Mouse (Mus musculus) forebrain, embryonic 10.5 days (tissue): ENCODE measurements at regions not wholly inside any gene's neighbourhood (a gene's known extent, or its start where the extent isn't known, plus 50 kb on each side); places are given as distances from the start of the nearest gene placed in this dataset.

Experiments used
- DNase-seq: peaks from one replicate; pipeline ENCODE4 v3.0.0-alpha.2; 2017; ENCODE audit warnings: low spot score; ENCODE audit errors: extremely low spot score
- H3K27ac ChIP-seq: fragments of 300-500 bp; sonication (generic); 2 replicates; pipeline ENCODE4 v1.5.1; 2016; ENCODE audit warnings: mild to moderate bottlenecking
- H3K27me3 ChIP-seq: fragments of 300-500 bp; sonication (generic); 2 replicates; pipeline ENCODE4 v1.6.1; 2016; ENCODE audit warnings: mild to moderate bottlenecking; ENCODE audit not compliant: poor library complexity, severe bottlenecking
- H3K36me3 ChIP-seq: fragments of 300-500 bp; sonication (generic); replicated peaks from 2 replicates; pipeline ENCODE4 v1.6.1; 2016; ENCODE audit warnings: mild to moderate bottlenecking, moderate library complexity
- H3K4me1 ChIP-seq: fragments of 300-500 bp; sonication (generic); 2 replicates; pipeline ENCODE4 v1.6.1; 2016
- H3K4me3 ChIP-seq: fragments of 300-500 bp; sonication (generic); 2 replicates; pipeline ENCODE4 v1.5.1; 2016; ENCODE audit warnings: mild to moderate bottlenecking, moderate library complexity
- H3K9me3 ChIP-seq: fragments of 300-500 bp; sonication (generic); 2 replicates; pipeline ENCODE4 v1.6.1; 2016; ENCODE audit warnings: mild to moderate bottlenecking, moderate library complexity
- WGBS: fragments of 180-500 bp; shearing (Covaris S2); methylation state at CpG from one replicate; pipeline ENCODE4 v1.1.7; 2016; 5-methylcytosine and 5-hydroxymethylcytosine counted together

DNA sequence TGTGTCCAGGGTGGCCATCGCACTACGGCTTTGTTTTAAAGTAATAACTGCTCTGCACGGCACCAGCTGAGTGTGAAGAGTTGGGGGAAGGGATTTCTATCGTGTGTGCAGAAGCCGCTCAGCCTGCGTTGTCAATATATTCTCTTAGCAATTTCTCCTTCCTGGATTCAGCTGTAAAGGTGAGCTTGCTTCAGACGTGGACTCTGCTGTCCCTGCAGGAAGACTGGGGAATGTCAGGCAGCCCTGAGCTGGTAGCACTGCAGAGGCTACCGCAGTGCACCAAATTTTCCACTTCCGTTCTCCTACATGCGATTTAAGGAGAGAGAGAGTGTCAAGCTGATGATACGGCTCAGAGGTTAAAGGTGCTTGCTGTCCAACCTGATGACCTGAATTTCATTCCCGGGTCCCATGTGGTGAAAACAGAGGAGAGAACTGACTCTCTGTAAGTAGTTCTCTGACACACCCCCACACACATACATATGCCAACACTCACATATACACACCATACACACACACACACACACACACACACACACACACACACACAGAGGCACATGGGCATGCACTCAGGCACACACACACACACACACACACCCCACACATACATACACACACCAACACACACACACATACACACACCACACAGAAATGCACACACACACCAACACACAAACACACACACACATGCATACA is 59.9 kb upstream of the Prelid3b start:
- Histone ChIP-seq H3K4me1 (no peaks in the 10 kb centered on the region), H3K36me3 (no peaks in the 10 kb centered on the region), H3K4me3 (no peak overlapping the region), H3K9me3 (no peaks in the 10 kb centered on the region), H3K27ac (no peak overlapping the region), H3K27me3 (no peaks in the 10 kb centered on the region)
- WGBS, result 72% methylated on average over 12 of the region's 12 CpGs
- no peak for DNase-seq

DNA sequence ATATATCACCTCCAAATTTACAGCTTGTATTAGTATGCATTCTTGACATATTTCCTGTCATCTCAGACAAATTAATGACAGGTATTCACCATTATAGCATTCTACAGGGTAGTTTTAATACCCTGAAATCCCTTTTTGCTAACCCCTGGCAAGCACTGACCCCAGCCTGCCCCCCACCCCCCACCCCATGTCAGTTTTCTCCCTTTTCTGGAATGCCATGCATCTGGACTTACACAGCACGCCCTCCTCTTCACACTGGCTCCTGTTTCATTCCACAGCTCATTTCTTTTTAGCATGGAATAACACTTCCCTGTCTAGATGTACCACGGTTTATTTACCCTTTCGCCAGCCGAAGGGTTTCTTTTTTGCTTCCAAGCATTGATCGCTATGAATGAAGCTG is 67.8 kb upstream of the Prelid3b start:
- 80% methylated on average over 5 of the region's 5 CpGs for WGBS
- H3K4me3 ChIP-seq, result no peak overlapping the region
- no peaks in the 10 kb centered on the region for H3K27me3 ChIP-seq
- DNase-seq, result no peak
- H3K36me3 ChIP-seq, result no peaks in the 10 kb centered on the region
- H3K4me1 ChIP-seq, result 0 out of 2 replicates have a peak, but pooled peaks cover 4% of the 10 kb centered on the region
- H3K27ac ChIP-seq, result no peak overlapping the region
- no peaks in the 10 kb centered on the region for H3K9me3 ChIP-seq

DNA sequence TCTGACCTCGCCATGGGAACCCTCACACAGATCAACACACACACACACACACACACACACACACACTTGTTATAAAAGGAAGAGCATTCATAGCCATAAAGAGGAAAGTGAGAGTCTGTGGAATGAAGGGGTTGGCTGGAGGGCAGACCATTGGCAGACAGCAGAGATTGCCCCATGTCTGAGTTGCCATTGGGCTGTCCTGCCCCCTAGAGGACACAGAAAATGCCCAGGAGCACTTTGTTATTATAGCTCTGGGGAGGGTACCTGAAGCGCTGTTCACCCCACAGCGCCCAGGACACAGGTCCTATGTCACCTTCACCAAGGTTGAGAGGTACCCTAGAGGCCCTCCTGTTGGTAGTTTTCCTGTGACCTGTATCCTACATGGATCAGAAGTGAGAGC is 74.3 kb upstream of the Prelid3b start:
- DNase-seq, result no peak
- no peaks in the 10 kb centered on the region for H3K9me3 ChIP-seq
- H3K27me3 ChIP-seq, result no peaks in the 10 kb centered on the region
- H3K36me3 ChIP-seq, result no peaks in the 10 kb centered on the region
- 77% methylated on average over 3 of the region's 3 CpGs for WGBS
- no peak overlapping the region for H3K27ac ChIP-seq
- H3K4me3 ChIP-seq, result no peak overlapping the region
- no peaks in the 10 kb centered on the region for H3K4me1 ChIP-seq

DNA sequence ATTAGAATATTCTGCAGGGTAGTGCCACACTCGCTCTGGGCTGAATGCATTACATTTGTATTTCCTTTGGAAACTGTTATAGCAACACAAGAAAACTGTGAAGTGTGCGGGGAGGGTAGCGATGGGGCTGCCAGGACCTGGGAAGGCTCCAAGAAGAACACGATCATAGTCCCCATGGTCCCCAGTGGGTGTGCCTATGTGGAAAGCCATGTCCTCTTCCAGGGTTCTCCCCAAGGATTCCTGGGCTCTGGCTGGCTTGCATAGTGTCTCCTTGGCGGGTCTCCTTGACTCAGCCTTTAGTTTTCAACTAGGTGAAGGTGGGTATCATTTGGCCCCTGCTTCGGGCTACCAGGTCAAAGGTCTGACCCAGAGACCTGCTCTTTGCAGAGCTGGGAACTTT is 74.8 kb upstream of the Prelid3b start:
- WGBS, result 86% methylated on average over 6 of the region's 6 CpGs
- Histone ChIP-seq H3K36me3 (no peaks in the 10 kb centered on the region), H3K4me3 (no peak overlapping the region), H3K4me1 (no peaks in the 10 kb centered on the region), H3K27ac (no peak overlapping the region), H3K27me3 (no peaks in the 10 kb centered on the region), H3K9me3 (no peaks in the 10 kb centered on the region)
- no peak for DNase-seq

DNA sequence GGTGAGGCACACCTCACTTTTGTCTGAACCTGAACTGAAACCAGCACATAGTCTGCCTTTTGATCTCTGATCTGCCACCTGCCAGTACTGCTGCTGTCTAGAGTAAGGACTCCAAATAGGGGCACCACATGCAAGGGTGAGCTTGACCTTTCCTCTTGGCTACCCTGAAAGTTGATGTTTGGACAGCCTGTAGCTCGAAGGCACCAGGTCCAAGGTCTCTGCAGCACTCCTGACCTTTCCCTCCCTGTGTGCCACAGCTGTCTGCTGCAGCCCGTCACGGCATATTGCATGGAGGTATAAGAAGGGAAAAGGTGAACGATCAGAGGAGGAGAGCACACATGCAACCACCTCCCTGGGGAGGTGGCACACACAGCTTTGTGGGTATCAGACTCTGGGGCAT is 75.9 kb upstream of the Prelid3b start:
- no peaks in the 10 kb centered on the region for H3K27me3 ChIP-seq
- H3K4me1 ChIP-seq, result no peaks in the 10 kb centered on the region
- no peak overlapping the region for H3K27ac ChIP-seq
- 74% methylated on average over 4 of the region's 4 CpGs for WGBS
- no peaks in the 10 kb centered on the region for H3K9me3 ChIP-seq
- H3K4me3 ChIP-seq, result no peak overlapping the region
- H3K36me3 ChIP-seq, result no peaks in the 10 kb centered on the region
- no peak for DNase-seq

DNA sequence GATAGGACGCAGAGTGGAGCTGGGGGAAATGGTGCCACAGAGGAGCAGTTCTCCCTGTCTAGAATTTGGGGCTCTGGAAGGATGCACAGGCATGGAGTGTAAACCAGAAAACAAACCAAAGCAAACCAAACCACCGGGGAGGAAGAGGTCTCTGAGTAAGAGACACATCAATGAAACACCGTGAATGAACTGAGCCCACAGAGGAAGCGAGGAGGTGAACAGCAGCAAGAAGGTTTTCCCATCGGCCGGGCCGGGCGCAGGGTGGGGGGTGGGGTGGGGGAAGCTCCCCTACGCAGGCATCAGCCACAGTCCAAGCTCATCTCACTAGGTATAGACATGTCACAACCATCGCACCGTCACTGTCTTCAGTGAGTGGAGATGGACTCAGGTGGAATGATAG is 82.9 kb upstream of the Prelid3b start:
- WGBS, result 93% methylated on average over 11 of the region's 11 CpGs
- Histone ChIP-seq H3K27ac (no peak overlapping the region), H3K27me3 (no peaks in the 10 kb centered on the region)

DNA sequence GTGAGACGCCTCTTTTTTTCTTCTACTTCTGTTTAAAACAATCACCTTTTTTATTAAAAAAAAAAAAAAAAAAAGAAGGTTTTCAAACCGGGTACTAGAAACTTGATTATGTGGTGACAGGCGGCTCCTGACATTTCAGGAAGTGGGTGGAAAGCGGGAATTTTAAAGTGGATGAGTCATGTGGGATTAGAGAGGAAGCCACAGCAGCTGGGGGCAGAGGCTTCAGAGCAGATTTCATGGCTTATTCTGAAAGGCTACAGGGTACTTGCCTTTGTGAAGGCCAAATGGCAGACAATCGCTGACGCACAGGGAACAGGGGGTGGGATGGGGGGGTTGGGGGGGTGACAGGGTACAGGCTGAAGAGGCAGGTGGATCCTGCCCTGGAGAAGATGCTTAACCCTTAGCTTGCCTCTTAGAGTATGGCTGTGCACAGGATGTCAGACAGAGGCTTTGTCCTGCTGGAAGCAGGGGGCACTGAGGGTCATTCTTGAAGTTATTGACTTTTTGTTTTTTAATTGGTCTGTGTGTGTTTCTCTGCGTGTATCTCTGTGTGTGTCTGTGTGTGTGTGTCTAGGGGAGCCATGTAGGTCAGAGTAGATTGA is 81.4 kb upstream of the Zfp831 start:
- no peaks in the 10 kb centered on the region for H3K27me3 ChIP-seq
- H3K9me3 ChIP-seq, result no peaks in the 10 kb centered on the region
- H3K27ac ChIP-seq, result no peak overlapping the region
- DNase-seq, result no peak
- peaks cover 33% of the 10 kb centered on the region for H3K4me1 ChIP-seq
- no peaks in the 10 kb centered on the region for H3K36me3 ChIP-seq
- 47% methylated on average over 7 of the region's 7 CpGs for WGBS
- no peak overlapping the region for H3K4me3 ChIP-seq

More for the DNA sequence above, 82.9 kb upstream of the Prelid3b start:
- Histone ChIP-seq H3K4me1 (no peaks in the 10 kb centered on the region), H3K4me3 (no peak overlapping the region), H3K36me3 (no peaks in the 10 kb centered on the region), H3K9me3 (no peaks in the 10 kb centered on the region)
- DNase-seq, result no peak

DNA sequence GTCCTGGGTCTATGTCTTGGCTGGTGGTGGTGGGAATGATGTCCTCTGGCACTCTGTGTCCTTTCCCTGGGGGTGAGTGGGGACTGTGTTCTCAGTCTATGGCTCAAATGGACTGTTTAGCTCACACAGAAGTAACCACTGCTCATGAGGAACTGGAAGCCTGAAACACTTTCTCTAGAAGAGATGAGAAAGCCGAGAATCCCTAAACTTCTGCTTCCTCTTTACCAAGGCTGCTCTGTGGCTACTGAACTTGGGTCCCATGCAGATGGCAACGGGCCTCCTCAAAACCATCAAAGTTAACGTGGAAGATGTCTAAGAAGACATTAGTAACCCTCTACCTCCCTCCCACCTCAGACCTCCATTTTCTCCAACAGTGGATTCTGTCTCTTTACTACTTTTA is 79.4 kb upstream of the Zfp831 start:
- Histone ChIP-seq H3K4me3 (no peak overlapping the region), H3K36me3 (no peaks in the 10 kb centered on the region), H3K27me3 (no peaks in the 10 kb centered on the region), H3K9me3 (no peaks in the 10 kb centered on the region), H3K27ac (no peak overlapping the region), H3K4me1 (peaks cover 39% of the 10 kb centered on the region)
- WGBS, result 86% methylated on average over 3 of the region's 3 CpGs
- no peak for DNase-seq

DNA sequence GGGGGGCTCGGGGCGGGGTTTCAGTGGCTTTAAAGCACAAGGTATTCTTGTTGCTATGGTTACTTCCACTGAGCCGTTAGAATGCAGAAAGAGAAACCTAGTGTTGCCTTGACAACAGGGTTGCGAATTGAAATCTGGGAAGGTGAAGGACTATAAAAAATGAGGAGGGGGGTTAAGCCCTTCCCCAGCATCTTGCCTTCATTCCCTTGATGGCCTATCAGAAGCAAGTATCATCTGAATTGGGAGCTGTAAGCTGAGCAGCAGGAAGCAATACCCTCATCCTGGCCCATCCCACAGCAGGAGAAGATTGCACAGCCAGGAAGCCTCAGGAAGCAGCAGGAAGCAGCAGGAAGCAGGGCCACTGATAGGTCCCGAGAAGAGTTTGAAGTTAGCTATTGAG is 78.5 kb upstream of the Zfp831 start:
- DNase-seq, result no peak
- peak overlapping the region; percentile 67 for H3K27ac ChIP-seq

DNA sequence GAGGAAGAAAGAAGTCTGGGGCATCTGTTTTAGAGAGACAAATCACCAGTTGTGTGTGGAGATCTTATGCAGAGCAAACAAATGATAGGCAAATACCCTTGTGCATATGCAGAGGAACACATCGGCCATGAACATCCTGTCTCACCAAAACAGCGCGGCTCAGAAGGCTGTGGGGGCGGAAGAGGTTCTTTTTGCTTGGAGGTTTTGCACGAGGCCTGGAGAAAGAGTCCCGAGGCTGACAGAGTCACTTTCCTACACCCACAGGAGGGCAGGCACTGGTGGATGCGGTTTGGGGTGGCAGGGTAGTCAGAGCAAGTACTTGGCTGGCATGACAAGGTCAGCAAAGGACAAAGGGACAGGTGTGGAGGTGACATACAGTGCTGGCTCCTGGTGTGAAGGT is 77.4 kb upstream of the Zfp831 start:
- no peaks in the 10 kb centered on the region for H3K36me3 ChIP-seq
- H3K4me1 ChIP-seq, result peaks cover 39% of the 10 kb centered on the region
- H3K27ac ChIP-seq, result peak overlapping the region; percentile 67; the same call in 1 of the 2 replicates
- H3K9me3 ChIP-seq, result no peaks in the 10 kb centered on the region
- WGBS, result 92% methylated on average over 7 of the region's 7 CpGs
- no peaks in the 10 kb centered on the region for H3K27me3 ChIP-seq
- DNase-seq, result no peak
- H3K4me3 ChIP-seq, result no peak overlapping the region

More for the DNA sequence above, 78.5 kb upstream of the Zfp831 start:
- Histone ChIP-seq H3K36me3 (no peaks in the 10 kb centered on the region), H3K4me3 (no peak overlapping the region), H3K4me1 (peaks cover 39% of the 10 kb centered on the region), H3K9me3 (no peaks in the 10 kb centered on the region), H3K27me3 (no peaks in the 10 kb centered on the region)
- WGBS, result 31% methylated on average over 5 of the region's 5 CpGs

DNA sequence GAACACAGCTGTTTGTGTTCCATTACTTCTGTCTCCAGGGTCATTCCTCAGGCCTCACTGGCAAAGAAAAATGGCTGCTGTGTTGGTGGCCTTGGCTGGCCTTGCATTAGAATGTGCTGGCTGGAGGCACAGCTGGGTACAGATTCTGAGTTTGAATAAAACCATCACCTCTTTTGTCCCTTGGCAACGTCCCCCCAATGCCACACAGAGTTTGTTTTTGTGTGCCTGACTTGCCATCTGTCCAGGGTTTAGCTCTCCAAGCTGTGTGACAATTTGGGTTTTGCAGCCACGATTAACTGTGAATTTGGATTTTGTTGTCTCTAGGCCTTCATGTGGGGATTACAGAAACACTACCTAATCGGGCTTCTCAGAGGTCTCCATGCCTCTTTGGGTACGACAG is 76.6 kb upstream of the Zfp831 start:
- Histone ChIP-seq H3K9me3 (no peaks in the 10 kb centered on the region), H3K36me3 (no peaks in the 10 kb centered on the region), H3K4me1 (peaks cover 38% of the 10 kb centered on the region), H3K27ac (no peak overlapping the region), H3K4me3 (no peak overlapping the region), H3K27me3 (no peaks in the 10 kb centered on the region)
- 72% methylated on average over 4 of the region's 4 CpGs for WGBS
- no peak for DNase-seq

DNA sequence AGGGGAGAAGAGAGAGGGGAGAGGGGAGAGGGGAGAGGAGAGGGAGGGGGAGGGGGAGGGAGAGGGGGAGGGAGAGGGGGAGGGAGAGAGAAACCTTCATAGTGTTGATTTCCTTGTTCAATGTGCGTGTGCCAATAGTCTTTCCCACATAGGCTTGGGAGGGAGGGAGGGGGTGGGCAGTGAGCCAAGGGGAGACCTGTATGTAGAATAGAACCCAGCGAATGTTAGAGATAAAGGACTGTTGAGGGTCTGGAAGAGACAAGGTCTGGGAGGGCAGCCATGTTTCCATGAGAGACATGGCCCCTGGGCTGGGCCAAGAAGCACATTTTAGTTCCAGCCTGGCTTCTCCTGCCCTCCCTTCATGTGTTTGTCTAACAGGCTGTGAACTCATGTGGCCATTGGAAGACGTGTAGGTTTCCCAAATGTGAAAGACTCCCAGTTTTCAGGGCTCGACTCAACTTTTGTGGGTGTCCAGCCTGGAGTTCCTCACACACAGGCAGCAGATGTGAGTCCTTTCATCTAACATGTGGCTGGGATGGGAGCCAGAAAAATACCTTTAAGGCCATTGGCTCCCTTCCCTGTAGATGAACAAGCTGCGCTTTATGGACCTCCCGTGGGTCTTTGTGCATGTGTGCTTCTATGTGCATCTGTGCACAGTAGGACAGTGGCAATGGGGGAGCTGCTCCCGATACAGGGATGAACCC is 68.4 kb upstream of the Zfp831 start:
- Histone ChIP-seq H3K4me1 (no peaks in the 10 kb centered on the region), H3K4me3 (no peak overlapping the region), H3K27me3 (no peaks in the 10 kb centered on the region), H3K27ac (no peak overlapping the region), H3K36me3 (no peaks in the 10 kb centered on the region), H3K9me3 (no peaks in the 10 kb centered on the region)
- 90% methylated on average over 7 of the region's 7 CpGs for WGBS
- no peak for DNase-seq

DNA sequence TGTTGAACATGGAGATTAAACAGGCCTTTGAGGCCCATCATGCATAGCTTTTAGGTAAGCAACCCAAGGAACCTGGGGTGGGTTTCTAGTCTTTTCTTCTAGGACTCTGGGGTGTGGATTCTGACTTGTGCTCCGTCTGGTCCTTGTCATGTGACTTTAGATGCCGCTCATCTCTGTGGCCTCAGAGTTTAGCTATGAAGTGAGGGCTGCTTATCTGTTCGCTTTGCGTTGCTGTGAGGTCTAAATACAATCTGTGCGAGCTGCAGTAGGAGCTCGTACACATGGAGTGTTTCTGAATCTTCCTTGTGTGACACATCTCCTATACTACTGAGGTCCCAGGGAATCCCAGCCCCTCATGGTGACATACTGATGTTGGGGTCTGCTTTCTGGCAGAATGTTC is 67.8 kb upstream of the Zfp831 start:
- Histone ChIP-seq H3K4me3 (no peak overlapping the region), H3K36me3 (no peaks in the 10 kb centered on the region), H3K4me1 (no peaks in the 10 kb centered on the region), H3K9me3 (no peaks in the 10 kb centered on the region), H3K27ac (no peak overlapping the region), H3K27me3 (no peaks in the 10 kb centered on the region)
- DNase-seq, result no peak
- WGBS, result 97% methylated on average over 6 of the region's 6 CpGs
